Mouse (Mus musculus) mouse trophoblast stem cell (cell line): Measurements from ENCODE around the gene Ube2cbp.

Source experiments
- in situ Hi-C, 2 experiments: fragments of 300-500 bp; cut with MseI, MboI; formaldehyde crosslinking; loops; 2 replicates in 1 of 2; 3 replicates in 1 of 2; pipeline ENCODE4 v1.15.1; 2025

The Ube2cbp gene

GRCm38 (mm10) chr9:86436608-86437007 is 28.1 kb downstream of the Ube2cbp start:
- in situ Hi-C loops: no loop called here

GRCm38 (mm10) chr9:86435510-86435909 is 29.2 kb downstream of the Ube2cbp start:
- in situ Hi-C loops: no loop called here

GRCm38 (mm10) chr9:86423331-86423730 is 41.4 kb downstream of the Ube2cbp start:
- in situ Hi-C loops: no loop called here

- in situ Hi-C loops: no loop called here
These were observed 45.4 kb downstream of the Ube2cbp start for GRCm38 (mm10) chr9:86419366-86419765.

- in situ Hi-C loops: no loop called here
These were observed 46.8 kb downstream of the Ube2cbp start for GRCm38 (mm10) chr9:86417971-86418370.

- in situ Hi-C loops: no loop called here
These were observed 69.0 kb downstream of the Ube2cbp start for GRCm38 (mm10) chr9:86395785-86396184.

- in situ Hi-C loops: no loop called here
These were observed 69.7 kb downstream of the Ube2cbp start for GRCm38 (mm10) chr9:86395012-86395411.

GRCm38 (mm10) chr9:86393586-86394272 is 71.0 kb downstream of the Ube2cbp start:
- in situ Hi-C loops: no loop called here

GRCm38 (mm10) chr9:86391467-86391866 is 73.3 kb downstream of the Ube2cbp start:
- in situ Hi-C loops: no loop called here

- in situ Hi-C loops: no loop called here
These were observed 74.0 kb downstream of the Ube2cbp start for GRCm38 (mm10) chr9:86390713-86391112.

GRCm38 (mm10) chr9:86388538-86388937 is 76.2 kb downstream of the Ube2cbp start:
- in situ Hi-C loops: no loop called here

- in situ Hi-C loops: no loop called here
These were observed 87.8 kb downstream of the Ube2cbp start for GRCm38 (mm10) chr9:86376923-86377322.

GRCm38 (mm10) chr9:86372783-86373567 is 91.8 kb downstream of the Ube2cbp start:
- in situ Hi-C loops: no loop called here

- in situ Hi-C loops: no loop called here
These were observed 95.5 kb downstream of the Ube2cbp start for GRCm38 (mm10) chr9:86369208-86369607.

- in situ Hi-C loops: no loop called here
These were observed 104.2 kb downstream of the Ube2cbp start for GRCm38 (mm10) chr9:86360536-86360935.

GRCm38 (mm10) chr9:86355851-86356250 is 108.9 kb downstream of the Ube2cbp start:
- in situ Hi-C loops: no loop called here

GRCm38 (mm10) chr9:86351491-86351890 is 113.3 kb downstream of the Ube2cbp start:
- in situ Hi-C loops: no loop called here

GRCm38 (mm10) chr9:86336792-86337191 is 128.0 kb downstream of the Ube2cbp start:
- in situ Hi-C loops: no loop called here

- in situ Hi-C loops: no loop called here
These were observed 128.4 kb downstream of the Ube2cbp start for GRCm38 (mm10) chr9:86336361-86336760.

- in situ Hi-C loops: no loop called here
These were observed 129.2 kb downstream of the Ube2cbp start for GRCm38 (mm10) chr9:86335588-86335987.

GRCm38 (mm10) chr9:86334357-86334756 is 130.4 kb downstream of the Ube2cbp start:
- in situ Hi-C loops: no loop called here

- in situ Hi-C loops: no loop called here
These were observed 134.2 kb downstream of the Ube2cbp start for GRCm38 (mm10) chr9:86330591-86330990.

- in situ Hi-C loops: no loop called here
These were observed 136.5 kb downstream of the Ube2cbp start for GRCm38 (mm10) chr9:86328270-86328669.
